Mouse (Mus musculus): ENCODE results near the gene Far2.

DNA sequence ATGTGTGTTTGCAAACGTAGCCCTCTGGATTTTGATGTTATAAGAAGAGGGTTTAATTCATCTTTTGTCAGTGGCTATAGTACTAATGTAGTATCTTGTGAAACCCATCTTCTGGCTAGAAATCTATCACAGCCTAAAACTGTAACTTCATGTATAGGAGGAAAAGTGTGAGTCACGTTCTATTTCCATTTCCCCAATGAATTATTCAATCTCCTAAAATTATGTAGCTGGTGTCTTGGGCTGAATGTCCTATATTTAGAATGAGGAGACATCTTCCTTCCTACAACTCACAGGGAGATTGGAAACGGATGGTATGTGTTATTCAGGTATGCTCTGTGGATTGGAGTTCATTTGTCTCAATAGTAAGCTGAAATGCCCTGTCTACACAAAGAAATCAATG is 50.0 kb downstream of the Far2 start:
- TF ChIP-seq CTCF (IDR thresholded peaks at IDR 0.05), result no peak
- no peak for TF ChIP-seq EP300 (IDR thresholded peaks at IDR 0.05)

All from lung, postnatal 0 days (tissue).